ENCODE assay signal across 12 mouse cellular contexts in the genomic region with DNA sequence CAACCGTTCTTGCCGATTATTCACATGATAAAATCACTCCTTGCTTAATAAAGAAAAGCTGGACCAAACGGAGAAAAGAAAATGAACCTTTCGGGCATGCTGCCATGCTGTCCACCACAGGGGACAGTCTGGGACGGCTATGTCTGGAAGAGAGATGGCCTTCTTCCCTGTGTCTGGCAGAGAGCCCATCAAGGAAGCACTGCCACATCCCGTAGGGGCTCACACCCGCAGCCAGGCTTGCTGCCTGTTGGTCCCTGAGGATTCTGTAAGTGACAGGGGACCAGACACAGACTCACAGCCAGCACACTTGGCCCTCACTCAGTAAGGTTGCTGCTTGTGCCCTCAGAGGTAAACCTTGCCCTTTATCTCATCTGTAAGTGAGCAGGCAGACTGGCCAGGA.
A peak's percentile ranks its signal among the peaks of the same experiment; 100 is the strongest.
DNase-seq lines count a peak whose midpoint lies in the region; ATAC-seq lines count a peak whose summit lies in the region.
"Had no signal": no experiment of that assay in that cellular context is flagged by ENCODE, and none has a peak within 500 bp of the region (broad histone marks: within the 10 kb centered on the region; RNA-seq: fewer than 3 reads in every experiment).

No protein-coding gene starts in this region.

- no peak overlapping the region for H3K4me2 ChIP-seq in hindbrain, embryonic 14.5 days (replicated peaks)
- H3K4me2 ChIP-seq in hindbrain, embryonic 12.5 days (replicated peaks), result no peak overlapping the region
- H3K4me2 ChIP-seq: hindbrain, embryonic 15.5 days had no signal

- no peak for ATAC-seq in hindbrain, embryonic 14.5 days (ENCODE audit: low FRiP score)
- ATAC-seq in hindbrain, embryonic 12.5 days (ENCODE audit: low FRiP score), result no peak

- WGBS in hindbrain, embryonic 14.5 days, result 61% methylated on average over 7 of the region's 7 CpGs
- 72% methylated on average over 7 of the region's 7 CpGs for WGBS in hindbrain, embryonic 12.5 days

- no peak overlapping the region for H3K4me3 ChIP-seq in hindbrain, embryonic 14.5 days (replicated peaks; ENCODE audit: low read length)
- no peak overlapping the region for H3K4me3 ChIP-seq in hindbrain, embryonic 12.5 days
- H3K4me3 ChIP-seq: erythroblast, embryonic 14.5 days; hindbrain, embryonic 15.5 days had no signal

- no peaks in the 10 kb centered on the region for H3K9me3 ChIP-seq in hindbrain, embryonic 14.5 days (ENCODE audit: control insufficient read depth, low read length)
- no peaks in the 10 kb centered on the region for H3K9me3 ChIP-seq in hindbrain, embryonic 12.5 days (replicated peaks)
- H3K9me3 ChIP-seq: hindbrain, embryonic 15.5 days had no signal

- no peaks in the 10 kb centered on the region for H3K36me3 ChIP-seq in hindbrain, embryonic 14.5 days (replicated peaks; ENCODE audit: control insufficient read depth, insufficient read depth)
- no peaks in the 10 kb centered on the region for H3K36me3 ChIP-seq in hindbrain, embryonic 12.5 days
- H3K36me3 ChIP-seq: hindbrain, embryonic 15.5 days had no signal

- no peak overlapping the region for H3K9ac ChIP-seq in hindbrain, embryonic 14.5 days
- no peak overlapping the region for H3K9ac ChIP-seq in hindbrain, embryonic 12.5 days
- H3K9ac ChIP-seq: hindbrain, embryonic 15.5 days had no signal

- DNase-seq in hindbrain, embryonic 14.5 days (ENCODE audit: low spot score), result peak; percentile 45
- peak; percentile 12 for DNase-seq in Muller cell, postnatal 12 days (ENCODE audit: inconsistent ontology term)
- DNase-seq in adrenal gland, postnatal 36 days, result peak; percentile 33 to 54
- DNase-seq in cerebellum, postnatal 36 days, result peak; percentile 42 to 49
- DNase-seq in embryo, embryonic 9.5 days (ENCODE audit: extremely low spot score), result no peak
- DNase-seq in spleen, postnatal 10 days (ENCODE audit: low spot score in 2 of 2), result no peak
- no peak for DNase-seq in thymus, postnatal 14 days
- DNase-seq: liver had no signal

- H3K27me3 ChIP-seq in hindbrain, embryonic 14.5 days (ENCODE audit: control insufficient read depth, insufficient read depth, low read length), result no peaks in the 10 kb centered on the region
- no peaks in the 10 kb centered on the region for H3K27me3 ChIP-seq in hindbrain, embryonic 12.5 days

- no peak overlapping the region for H3K27ac ChIP-seq in hindbrain, embryonic 14.5 days
- no peak overlapping the region for H3K27ac ChIP-seq in hindbrain, embryonic 12.5 days
- H3K27ac ChIP-seq: hindbrain, embryonic 15.5 days; macrophage had no signal

- no peaks in the 10 kb centered on the region for H3K4me1 ChIP-seq in hindbrain, embryonic 14.5 days (replicated peaks; ENCODE audit: control insufficient read depth, insufficient read depth, low read length)
- H3K4me1 ChIP-seq in hindbrain, embryonic 12.5 days, result no peaks in the 10 kb centered on the region

Comparison
In these comparisons a context has a peak if more than half of its experiments do, and no peak if none do; other contexts are left out.
1. DNase-seq: peak in hindbrain, embryonic 14.5 days (single experiment), Muller cell, postnatal 12 days (single experiment), adrenal gland, postnatal 36 days (2 of 2) and cerebellum, postnatal 36 days (2 of 2); none in embryo, embryonic 9.5 days (single experiment), spleen, postnatal 10 days (0 of 2) and thymus, postnatal 14 days (single experiment).